Mouse (Mus musculus) hindbrain, embryonic 15.5 days (tissue): ENCODE data around the gene Tas2r144. TPM values are rescaled to one million over a fixed set of nuclear protein-coding genes. Genes with fewer than 3 reads are reported as not detected.

Experiments used
- ATAC-seq: fragments of 200-750 bp; cut with Nextera tagmentation; 2 replicates; pipeline ENCODE4 v1.8.0; 2017; ENCODE audit warnings: low read depth, moderate number of reproducible peaks, moderate TSS enrichment; ENCODE audit not compliant: low FRiP score
- H3K27ac ChIP-seq: fragments of 300-500 bp; sonication (generic); replicated peaks from 2 replicates; pipeline ENCODE4 v1.5.1; 2015; ENCODE audit warnings: mild to moderate bottlenecking, inconsistent platforms
- H3K27me3 ChIP-seq: fragments of 300-500 bp; sonication (generic); 2 replicates; pipeline ENCODE4 v1.6.1; 2015; ENCODE audit warnings: control low read depth, inconsistent platforms
- H3K36me3 ChIP-seq: fragments of 300-500 bp; sonication (generic); 2 replicates; pipeline ENCODE4 v1.6.1; 2015; ENCODE audit warnings: control low read depth, inconsistent platforms
- H3K4me1 ChIP-seq: fragments of 300-500 bp; sonication (generic); replicated peaks from 2 replicates; pipeline ENCODE4 v1.6.1; 2015; ENCODE audit warnings: control low read depth, inconsistent platforms
- H3K4me2 ChIP-seq: fragments of 300-500 bp; sonication (generic); 2 replicates; pipeline ENCODE4 v1.6.1; 2015; ENCODE audit warnings: moderate library complexity, mild to moderate bottlenecking, inconsistent platforms
- H3K4me3 ChIP-seq: fragments of 300-500 bp; sonication (generic); 2 replicates; pipeline ENCODE4 v1.5.1; 2015; ENCODE audit warnings: mild to moderate bottlenecking, inconsistent platforms
- H3K9ac ChIP-seq: fragments of 300-500 bp; sonication (generic); 2 replicates; pipeline ENCODE4 v1.6.1; 2015; ENCODE audit warnings: inconsistent platforms
- H3K9me3 ChIP-seq: fragments of 300-500 bp; sonication (generic); 2 replicates; pipeline ENCODE4 v1.6.1; 2016; ENCODE audit warnings: control low read depth, inconsistent platforms
- WGBS: fragments of 180-500 bp; shearing (Covaris S2); methylation state at CpG from one replicate; pipeline ENCODE4 v1.1.7; 2015; 5-methylcytosine and 5-hydroxymethylcytosine counted together
- polyA plus RNA-seq: library from polyadenylated mRNA; unstranded; fragments of >200 nt; fragmentation: Nextera tagmentation; extraction: Ambion mirVana; gene quantifications from 2 replicates; pipeline ENCODE4 v1.2.1, GENCODE M21; 2015

Tas2r144 gene
- not detected in 2 replicates for polyA plus RNA-seq

GRCm38 (mm10) chr6:42215028-42215427 is at the start of gene Tas2r144:
Gene Tas2r144 (plus strand): TSS chr6:42215328.
- Histone ChIP-seq H3K36me3 (no peaks in the 10 kb centered on the region), H3K9me3 (no peaks in the 10 kb centered on the region), H3K4me1 (no peaks in the 10 kb centered on the region), H3K9ac (no peak within 1 kb of the TSS), H3K4me2 (no peak within 1 kb of the TSS), H3K27ac (no peak within 1 kb of the TSS), H3K4me3 (no peak within 1 kb of the TSS), H3K27me3 (no peaks in the 10 kb centered on the region)
- no peak for ATAC-seq
- WGBS = 89% methylated on average over 2 of the region's 2 CpGs

- Histone ChIP-seq H3K9me3 (no peaks in the 10 kb centered on the region), H3K27ac (no peak overlapping the region), H3K9ac (no peak overlapping the region), H3K36me3 (no peaks in the 10 kb centered on the region), H3K4me2 (no peak overlapping the region), H3K4me3 (no peak overlapping the region), H3K27me3 (no peaks in the 10 kb centered on the region), H3K4me1 (no peaks in the 10 kb centered on the region)
- 73% methylated on average over 1 of the region's 1 CpGs for WGBS
- no peak for ATAC-seq
Observed at GRCm38 (mm10) chr6:42182462-42182861, 32.7 kb upstream of the Tas2r144 start.

- ATAC-seq = no peak
- WGBS = 62% methylated on average over 3 of the region's 3 CpGs
- Histone ChIP-seq H3K27me3 (no peaks in the 10 kb centered on the region), H3K9me3 (no peaks in the 10 kb centered on the region), H3K36me3 (no peaks in the 10 kb centered on the region), H3K4me1 (no peaks in the 10 kb centered on the region), H3K9ac (no peak overlapping the region), H3K4me3 (no peak overlapping the region), H3K4me2 (no peak overlapping the region), H3K27ac (no peak overlapping the region)
Observed at GRCm38 (mm10) chr6:42186230-42186629, 28.9 kb upstream of the Tas2r144 start.

- WGBS = 45% methylated on average over 3 of the region's 3 CpGs
Observed at GRCm38 (mm10) chr6:42197710-42198109, 17.4 kb upstream of the Tas2r144 start.

GRCm38 (mm10) chr6:42199498-42199897 is 15.6 kb upstream of the Tas2r144 start:
- H3K27me3 ChIP-seq = no peaks in the 10 kb centered on the region
- H3K27ac ChIP-seq = no peak overlapping the region
- H3K36me3 ChIP-seq = no peaks in the 10 kb centered on the region
- H3K9ac ChIP-seq = no peak overlapping the region
- H3K9me3 ChIP-seq = no peaks in the 10 kb centered on the region
- H3K4me3 ChIP-seq = no peak overlapping the region
- no peak overlapping the region for H3K4me2 ChIP-seq
- no peaks in the 10 kb centered on the region for H3K4me1 ChIP-seq
- 82% methylated on average over 1 of the region's 1 CpGs for WGBS
- ATAC-seq = no peak

More at GRCm38 (mm10) chr6:42197710-42198109, 17.4 kb upstream of the Tas2r144 start:
- Histone ChIP-seq H3K9ac (no peak overlapping the region), H3K4me3 (no peak overlapping the region), H3K4me2 (no peak overlapping the region), H3K27ac (no peak overlapping the region), H3K4me1 (no peaks in the 10 kb centered on the region), H3K36me3 (no peaks in the 10 kb centered on the region), H3K27me3 (no peaks in the 10 kb centered on the region), H3K9me3 (no peaks in the 10 kb centered on the region)
- ATAC-seq = no peak

GRCm38 (mm10) chr6:42222286-42222685 is 7.2 kb downstream of the Tas2r144 start:
- H3K4me3 ChIP-seq = no peak overlapping the region
- H3K9ac ChIP-seq = no peak overlapping the region
- no peaks in the 10 kb centered on the region for H3K27me3 ChIP-seq
- no peak overlapping the region for H3K4me2 ChIP-seq
- H3K27ac ChIP-seq = no peak overlapping the region
- 0 out of 2 replicates have a peak, but pooled peaks have one; percentile 45 for ATAC-seq
- H3K9me3 ChIP-seq = no peaks in the 10 kb centered on the region
- no peaks in the 10 kb centered on the region for H3K4me1 ChIP-seq
- no peaks in the 10 kb centered on the region for H3K36me3 ChIP-seq
- 37% methylated on average over 3 of the region's 3 CpGs for WGBS

- no peak overlapping the region for H3K4me3 ChIP-seq
- H3K9ac ChIP-seq = no peak overlapping the region
- no peak overlapping the region for H3K4me2 ChIP-seq
- no peaks in the 10 kb centered on the region for H3K4me1 ChIP-seq
- H3K36me3 ChIP-seq = no peaks in the 10 kb centered on the region
- H3K9me3 ChIP-seq = no peaks in the 10 kb centered on the region
- no peak for ATAC-seq
- H3K27me3 ChIP-seq = no peaks in the 10 kb centered on the region
- 86% methylated on average over 4 of the region's 4 CpGs for WGBS
- H3K27ac ChIP-seq = no peak overlapping the region
Observed at GRCm38 (mm10) chr6:42225046-42225445, 9.9 kb downstream of the Tas2r144 start.

GRCm38 (mm10) chr6:42227240-42228101 is 12.3 kb downstream of the Tas2r144 start:
- H3K9ac ChIP-seq = no peak overlapping the region
- no peak overlapping the region for H3K4me2 ChIP-seq
- H3K9me3 ChIP-seq = no peaks in the 10 kb centered on the region
- 34% methylated on average over 17 of the region's 17 CpGs for WGBS
- no peak overlapping the region for H3K27ac ChIP-seq
- no peaks in the 10 kb centered on the region for H3K4me1 ChIP-seq
- H3K27me3 ChIP-seq = no peaks in the 10 kb centered on the region
- no peak overlapping the region for H3K4me3 ChIP-seq
- H3K36me3 ChIP-seq = no peaks in the 10 kb centered on the region
- no peak for ATAC-seq

- no peak overlapping the region for H3K9ac ChIP-seq
- H3K27me3 ChIP-seq = no peaks in the 10 kb centered on the region
- H3K27ac ChIP-seq = no peak overlapping the region
- no peaks in the 10 kb centered on the region for H3K36me3 ChIP-seq
- no peaks in the 10 kb centered on the region for H3K9me3 ChIP-seq
- no peak overlapping the region for H3K4me3 ChIP-seq
- ATAC-seq = no peak
- 79% methylated on average over 4 of the region's 4 CpGs for WGBS
- no peaks in the 10 kb centered on the region for H3K4me1 ChIP-seq
- H3K4me2 ChIP-seq = no peak overlapping the region
Observed at GRCm38 (mm10) chr6:42229610-42230009, 14.5 kb downstream of the Tas2r144 start.

GRCm38 (mm10) chr6:42231191-42231590 is 16.1 kb downstream of the Tas2r144 start:
- WGBS = 90% methylated on average over 3 of the region's 3 CpGs
- Histone ChIP-seq H3K27me3 (no peaks in the 10 kb centered on the region), H3K27ac (no peak overlapping the region), H3K9ac (no peak overlapping the region), H3K4me1 (no peaks in the 10 kb centered on the region), H3K4me2 (no peak overlapping the region), H3K9me3 (no peaks in the 10 kb centered on the region), H3K4me3 (no peak overlapping the region), H3K36me3 (no peaks in the 10 kb centered on the region)
- no peak for ATAC-seq

GRCm38 (mm10) chr6:42237276-42237805 is 22.2 kb downstream of the Tas2r144 start:
- WGBS = 73% methylated on average over 6 of the region's 6 CpGs
- Histone ChIP-seq H3K4me1 (no peaks in the 10 kb centered on the region), H3K9ac (no peak overlapping the region), H3K36me3 (no peaks in the 10 kb centered on the region), H3K27me3 (no peaks in the 10 kb centered on the region), H3K4me2 (no peak overlapping the region), H3K27ac (no peak overlapping the region), H3K4me3 (no peak overlapping the region), H3K9me3 (no peaks in the 10 kb centered on the region)
- no peak for ATAC-seq

GRCm38 (mm10) chr6:42241311-42242045 is 26.4 kb downstream of the Tas2r144 start:
- Histone ChIP-seq H3K27ac (no peak overlapping the region), H3K36me3 (no peaks in the 10 kb centered on the region), H3K4me2 (no peak overlapping the region), H3K9me3 (no peaks in the 10 kb centered on the region), H3K4me3 (no peak overlapping the region), H3K4me1 (peaks cover 10% of the 10 kb centered on the region; the same call in 1 of the 2 replicates), H3K27me3 (no peaks in the 10 kb centered on the region), H3K9ac (no peak overlapping the region)
- no peak for ATAC-seq
- WGBS = 74% methylated on average over 6 of the region's 6 CpGs
